Mouse (Mus musculus): ENCODE data around the gene Sh3rf3. TPM values are rescaled to one million over a fixed set of nuclear protein-coding genes. Genes with fewer than 3 reads are reported as not detected.

The Sh3rf3 gene
- polyA plus RNA-seq, 1 experiment: 0.95 TPM

- H3K27ac ChIP-seq (replicated peaks; ENCODE audit: low read depth, low read length): no peak overlapping the region
- H3K4me1 ChIP-seq (ENCODE audit: control insufficient read depth, insufficient read depth, insufficient read length, low read length): no peaks in the 10 kb centered on the region
- H3K4me3 ChIP-seq (ENCODE audit: insufficient read depth, low read depth, low read length): no peak overlapping the region
Observed at GRCm38 (mm10) chr10:58833741-58834178, 20.6 kb downstream of the Sh3rf3 start.

DNA sequence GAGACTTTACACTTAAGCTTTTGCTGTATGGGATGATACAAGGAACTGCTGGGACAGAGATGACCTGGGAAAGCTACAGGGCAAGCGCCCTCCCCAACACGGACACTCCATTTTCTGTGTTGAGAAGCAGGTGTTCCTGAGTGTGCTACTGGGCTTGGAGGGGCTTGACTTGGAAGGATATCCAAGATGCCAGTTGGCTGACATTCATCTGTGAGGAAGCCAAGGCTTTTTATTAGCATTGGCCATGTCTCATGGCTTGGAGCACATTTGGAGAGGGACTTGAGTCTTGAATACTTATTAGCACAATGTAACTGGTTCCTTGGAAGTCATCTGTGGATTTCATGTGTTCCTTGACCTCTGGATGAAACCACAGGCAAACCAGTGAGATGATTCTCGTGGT is 23.2 kb downstream of the Sh3rf3 start:
- H3K4me3 ChIP-seq (ENCODE audit: insufficient read depth, low read depth, low read length): no peak overlapping the region
- no peaks in the 10 kb centered on the region for H3K4me1 ChIP-seq (ENCODE audit: control insufficient read depth, insufficient read depth, insufficient read length, low read length)
- H3K27ac ChIP-seq (replicated peaks; ENCODE audit: low read depth, low read length): no peak overlapping the region

DNA sequence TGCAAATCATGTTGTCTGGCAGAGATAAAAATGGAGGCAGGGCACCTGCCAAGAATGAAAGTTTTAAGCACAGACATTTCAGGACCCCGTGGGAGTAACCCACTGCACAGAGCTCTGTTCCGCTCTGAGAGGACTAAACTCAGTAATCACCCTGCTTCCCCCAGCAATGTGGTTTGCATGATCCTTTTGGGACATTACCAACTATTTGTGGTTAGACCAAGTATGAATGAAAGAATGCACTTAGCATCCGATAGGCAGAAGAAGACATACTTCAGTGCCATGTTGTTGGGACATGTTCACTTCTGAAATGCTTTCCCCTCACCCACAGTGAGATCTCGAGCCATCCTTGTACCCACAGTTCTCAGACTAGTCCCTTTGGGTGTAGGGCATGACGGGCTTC is 24.3 kb downstream of the Sh3rf3 start:
- H3K27ac ChIP-seq (replicated peaks; ENCODE audit: low read depth, low read length): no peak overlapping the region
- H3K4me1 ChIP-seq (ENCODE audit: control insufficient read depth, insufficient read depth, insufficient read length, low read length): no peaks in the 10 kb centered on the region
- no peak overlapping the region for H3K4me3 ChIP-seq (ENCODE audit: insufficient read depth, low read depth, low read length)

DNA sequence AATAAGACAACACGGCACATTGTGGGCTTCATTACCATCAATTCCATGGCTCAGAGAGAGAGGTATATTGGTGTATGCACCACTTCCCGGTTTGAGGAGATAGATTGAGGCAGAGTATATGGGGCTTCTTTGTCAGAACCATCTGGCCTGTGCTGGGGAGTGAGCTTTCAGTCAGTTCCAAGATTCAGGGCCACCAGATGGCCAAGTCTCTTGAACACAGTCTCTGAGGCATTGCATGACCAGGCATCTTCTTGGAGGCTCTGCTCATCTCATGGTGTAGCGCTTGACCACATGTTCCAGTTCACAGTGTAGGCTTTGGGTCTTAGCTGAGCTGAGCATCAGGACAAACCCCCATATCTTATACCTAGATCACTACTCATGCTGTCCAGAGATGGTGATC is 28.8 kb downstream of the Sh3rf3 start:
- Histone ChIP-seq H3K4me1 (ENCODE audit: control insufficient read depth, insufficient read depth, insufficient read length, low read length) (no peaks in the 10 kb centered on the region), H3K27ac (replicated peaks; ENCODE audit: low read depth, low read length) (no peak overlapping the region), H3K4me3 (ENCODE audit: insufficient read depth, low read depth, low read length) (no peak overlapping the region)

DNA sequence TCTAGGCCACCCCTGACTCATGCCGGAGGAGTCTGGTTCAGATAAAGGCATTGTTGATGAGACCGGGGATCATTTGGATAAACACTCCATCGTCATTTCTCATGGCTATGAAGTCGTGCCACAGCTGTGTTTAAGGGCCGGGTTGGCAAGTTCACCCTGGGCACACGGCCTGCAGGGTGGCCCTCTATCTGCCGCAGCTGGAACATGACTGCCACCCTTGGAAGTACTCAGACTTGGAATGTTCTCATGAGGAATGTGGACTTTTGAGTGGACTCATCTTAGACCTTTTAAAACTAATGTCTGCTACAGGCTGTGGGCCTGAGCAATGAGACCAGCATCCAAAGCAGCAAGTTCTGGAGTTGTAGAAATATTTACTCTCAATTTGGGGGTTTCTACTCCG is 29.9 kb downstream of the Sh3rf3 start:
- no peak overlapping the region for H3K27ac ChIP-seq (replicated peaks; ENCODE audit: low read depth, low read length)

DNA sequence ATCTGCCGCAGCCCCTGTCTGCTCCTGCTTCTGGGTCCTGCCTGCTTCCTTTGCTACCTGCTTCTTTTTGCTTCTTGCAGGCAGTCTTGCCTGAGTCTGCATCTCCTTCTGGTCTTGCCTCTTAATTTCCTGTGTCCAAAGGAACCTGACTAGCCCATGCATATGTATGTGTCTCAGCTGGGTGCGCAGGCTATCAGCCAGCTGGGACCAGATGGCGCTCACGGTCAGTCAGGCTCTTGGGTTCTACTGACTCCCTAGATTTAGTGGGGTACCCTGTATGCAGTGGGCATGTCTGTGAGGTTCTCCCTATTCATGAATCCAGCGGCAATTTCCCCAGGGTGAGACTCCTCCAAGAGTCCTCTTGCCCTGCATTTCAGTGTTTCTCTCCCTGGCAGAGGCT is 35.0 kb downstream of the Sh3rf3 start:
- Histone ChIP-seq H3K4me3 (ENCODE audit: insufficient read depth, low read depth, low read length) (no peak overlapping the region), H3K27ac (replicated peaks; ENCODE audit: low read depth, low read length) (no peak overlapping the region)

More for the DNA sequence above, 29.9 kb downstream of the Sh3rf3 start:
- Histone ChIP-seq H3K4me1 (ENCODE audit: control insufficient read depth, insufficient read depth, insufficient read length, low read length) (no peaks in the 10 kb centered on the region), H3K4me3 (ENCODE audit: insufficient read depth, low read depth, low read length) (no peak overlapping the region)

DNA sequence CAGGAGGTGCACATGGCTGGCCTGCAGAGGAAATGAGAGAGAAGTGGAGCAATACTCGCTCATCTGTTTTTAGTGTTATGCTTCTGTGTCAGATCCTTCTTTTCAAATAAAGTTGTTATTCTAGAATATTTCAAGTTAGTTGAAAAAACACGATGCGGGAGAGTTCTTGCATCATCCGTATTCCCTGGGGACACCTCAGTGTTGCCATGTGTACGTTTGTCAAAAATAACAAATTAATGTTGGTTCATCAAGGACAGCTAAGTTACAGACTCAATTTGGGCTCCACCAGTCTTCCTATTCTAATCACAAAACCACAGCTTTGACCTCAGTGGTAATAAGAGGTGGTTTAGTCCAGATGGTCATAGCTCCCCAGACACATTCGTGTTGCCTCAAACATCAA is 35.4 kb downstream of the Sh3rf3 start:
- Histone ChIP-seq H3K4me3 (ENCODE audit: insufficient read depth, low read depth, low read length) (no peak overlapping the region), H3K27ac (replicated peaks; ENCODE audit: low read depth, low read length) (no peak overlapping the region), H3K4me1 (ENCODE audit: control insufficient read depth, insufficient read depth, insufficient read length, low read length) (no peaks in the 10 kb centered on the region)

More for the DNA sequence above, 35.0 kb downstream of the Sh3rf3 start:
- H3K4me1 ChIP-seq (ENCODE audit: control insufficient read depth, insufficient read depth, insufficient read length, low read length): no peaks in the 10 kb centered on the region

DNA sequence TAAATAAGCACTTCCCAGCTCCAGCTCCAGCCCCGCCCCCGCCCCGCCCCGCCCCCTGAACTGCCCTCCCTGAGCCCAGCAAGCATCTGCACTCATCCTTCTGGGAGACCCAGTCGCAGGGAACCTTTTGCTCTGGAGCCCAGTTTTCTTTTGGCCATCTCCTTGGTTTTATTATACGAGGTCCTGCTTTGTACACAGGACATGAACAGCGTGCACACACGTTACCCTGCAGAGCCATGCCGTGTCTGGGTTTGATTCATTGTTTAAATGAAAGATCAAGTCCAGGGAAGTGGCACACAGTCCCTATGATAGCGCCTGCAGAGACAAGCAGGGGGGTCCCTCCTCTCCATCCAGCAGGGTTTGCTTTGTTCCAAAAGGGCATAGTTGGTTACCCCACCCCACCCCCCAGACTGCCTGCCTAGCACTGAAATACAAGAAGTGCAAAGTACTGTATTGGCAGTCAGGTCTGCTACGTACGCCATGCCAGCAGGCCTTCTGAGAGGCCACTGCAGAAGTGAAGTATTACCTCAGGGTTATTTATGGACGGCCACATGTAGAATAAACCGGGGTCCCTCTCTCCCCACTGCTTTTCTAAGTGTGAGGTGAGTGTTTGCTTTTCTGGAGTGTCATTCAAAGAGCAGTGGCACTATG is 41.5 kb downstream of the Sh3rf3 start:
- Histone ChIP-seq H3K27ac (replicated peaks; ENCODE audit: low read depth, low read length) (no peak overlapping the region), H3K4me3 (ENCODE audit: insufficient read depth, low read depth, low read length) (no peak overlapping the region), H3K4me1 (ENCODE audit: control insufficient read depth, insufficient read depth, insufficient read length, low read length) (no peaks in the 10 kb centered on the region)

DNA sequence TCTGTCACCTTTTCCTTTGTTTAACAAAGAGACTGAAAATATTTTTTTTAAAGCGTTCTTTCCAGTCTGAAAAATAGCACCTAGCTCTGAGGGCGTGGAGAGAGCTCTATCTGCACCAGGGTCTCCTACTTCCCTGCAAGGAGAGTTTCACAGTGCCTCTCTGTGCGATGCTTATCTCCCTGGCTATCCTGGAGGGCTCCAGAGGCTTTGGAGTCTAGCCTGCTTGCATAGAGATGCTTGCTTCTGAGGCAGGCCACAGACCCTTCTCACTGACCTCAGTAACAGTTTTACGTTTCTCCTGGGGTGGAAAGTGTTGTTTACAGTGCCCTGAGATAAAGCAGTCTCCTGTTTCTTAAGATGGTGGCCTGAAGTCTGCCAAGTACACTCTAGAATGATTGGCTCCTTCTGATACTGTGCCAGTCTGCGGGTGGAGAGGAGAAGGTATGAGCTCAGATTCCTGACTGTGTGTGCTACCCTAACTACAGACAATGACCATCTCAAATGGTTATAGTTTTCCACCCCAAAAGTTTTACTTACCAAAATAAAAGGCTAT is 42.1 kb downstream of the Sh3rf3 start:
- no peak overlapping the region for H3K27ac ChIP-seq (replicated peaks; ENCODE audit: low read depth, low read length)
- no peaks in the 10 kb centered on the region for H3K4me1 ChIP-seq (ENCODE audit: control insufficient read depth, insufficient read depth, insufficient read length, low read length)
- H3K4me3 ChIP-seq (ENCODE audit: insufficient read depth, low read depth, low read length): no peak overlapping the region

DNA sequence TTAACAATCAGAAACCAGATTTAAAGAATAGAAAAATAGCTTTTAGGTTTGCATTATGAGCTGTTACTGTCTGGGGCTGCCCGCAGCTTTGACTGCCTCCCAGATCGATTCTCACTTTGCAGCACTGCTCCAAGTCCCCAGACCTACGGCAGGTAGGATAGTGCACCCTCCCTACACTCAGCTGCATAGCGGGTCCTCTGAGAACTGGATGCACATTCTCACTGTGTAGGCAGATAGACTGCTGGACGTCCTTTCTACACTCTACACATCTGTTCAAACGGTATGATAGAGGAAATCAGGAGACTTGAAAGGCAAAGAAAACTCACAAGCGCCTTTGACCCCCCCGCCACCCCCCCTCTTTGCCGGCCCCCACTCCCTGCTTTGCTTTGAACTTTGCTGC is 42.7 kb downstream of the Sh3rf3 start:
- Histone ChIP-seq H3K4me1 (ENCODE audit: control insufficient read depth, insufficient read depth, insufficient read length, low read length) (no peaks in the 10 kb centered on the region), H3K4me3 (ENCODE audit: insufficient read depth, low read depth, low read length) (no peak overlapping the region), H3K27ac (replicated peaks; ENCODE audit: low read depth, low read length) (no peak overlapping the region)

- Histone ChIP-seq H3K4me1 (ENCODE audit: control insufficient read depth, insufficient read depth, insufficient read length, low read length) (no peaks in the 10 kb centered on the region), H3K4me3 (ENCODE audit: insufficient read depth, low read depth, low read length) (no peak overlapping the region), H3K27ac (replicated peaks; ENCODE audit: low read depth, low read length) (no peak overlapping the region)
Observed at GRCm38 (mm10) chr10:58856742-58857141, 43.6 kb downstream of the Sh3rf3 start.

DNA sequence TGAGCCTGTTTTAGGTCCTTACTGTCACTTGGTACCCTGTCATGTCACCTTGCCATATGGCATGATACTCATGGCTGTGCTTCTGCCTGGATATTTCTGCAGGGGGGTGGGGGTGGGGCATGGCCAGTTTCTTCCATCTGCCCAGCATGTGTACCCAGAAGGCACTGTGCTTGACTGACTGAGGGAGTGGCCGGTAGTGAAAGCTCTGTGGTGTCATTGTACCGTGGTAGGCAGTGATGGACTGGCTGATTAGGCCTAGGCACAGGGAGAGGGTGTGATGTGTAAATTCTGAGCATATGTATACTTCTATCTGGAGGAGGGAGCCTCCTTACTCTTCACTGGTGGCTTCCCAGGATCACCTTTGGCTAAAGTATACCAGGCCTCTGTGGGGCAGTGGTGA is 51.6 kb downstream of the Sh3rf3 start:
- H3K4me1 ChIP-seq (ENCODE audit: control insufficient read depth, insufficient read depth, insufficient read length, low read length): no peaks in the 10 kb centered on the region
- no peak overlapping the region for H3K4me3 ChIP-seq (ENCODE audit: insufficient read depth, low read depth, low read length)
- no peak overlapping the region for H3K27ac ChIP-seq (replicated peaks; ENCODE audit: low read depth, low read length)

DNA sequence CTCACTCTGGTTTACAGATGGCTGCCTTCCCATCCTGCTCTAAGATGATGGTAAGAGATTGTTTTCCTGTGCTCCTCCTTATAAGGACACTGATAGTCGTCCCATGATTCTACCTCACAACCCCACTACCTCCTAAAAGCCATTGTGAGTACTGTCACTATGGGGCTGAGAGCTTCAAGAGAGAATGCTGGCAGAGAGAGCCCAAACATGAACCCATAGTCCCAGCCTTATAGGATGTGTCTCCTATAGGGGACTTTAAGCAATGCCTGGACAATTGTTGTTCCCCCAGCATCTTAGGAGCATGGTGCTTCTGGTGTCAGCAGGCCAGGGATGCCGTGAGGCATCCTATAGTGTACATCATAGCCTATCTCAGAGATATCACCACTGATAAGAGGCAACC is 54.4 kb downstream of the Sh3rf3 start:
- no peaks in the 10 kb centered on the region for H3K4me1 ChIP-seq (ENCODE audit: control insufficient read depth, insufficient read depth, insufficient read length, low read length)
- no peak overlapping the region for H3K27ac ChIP-seq (replicated peaks; ENCODE audit: low read depth, low read length)
- H3K4me3 ChIP-seq (ENCODE audit: insufficient read depth, low read depth, low read length): no peak overlapping the region

DNA sequence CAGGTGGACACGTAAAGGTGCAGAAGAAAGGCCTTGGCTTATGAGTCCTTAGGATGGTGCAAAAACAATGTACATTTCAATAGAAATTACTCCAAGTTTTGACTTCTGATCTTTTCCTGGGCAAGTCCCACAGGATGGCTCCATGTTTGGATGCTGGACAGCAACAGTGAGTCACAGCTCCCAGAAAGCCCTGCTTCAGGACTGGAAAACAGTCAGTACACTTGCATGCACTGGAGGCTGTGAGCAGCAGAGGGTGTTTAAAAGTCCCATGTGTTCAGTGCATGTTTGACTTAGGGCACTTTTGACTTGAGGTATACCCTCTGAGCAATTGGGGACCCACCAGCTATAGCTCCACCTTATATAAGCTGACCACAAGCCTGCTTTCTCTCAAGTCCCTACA is 56.7 kb downstream of the Sh3rf3 start:
- Histone ChIP-seq H3K4me3 (ENCODE audit: insufficient read depth, low read depth, low read length) (no peak overlapping the region), H3K4me1 (ENCODE audit: control insufficient read depth, insufficient read depth, insufficient read length, low read length) (no peaks in the 10 kb centered on the region), H3K27ac (replicated peaks; ENCODE audit: low read depth, low read length) (no peak overlapping the region)

DNA sequence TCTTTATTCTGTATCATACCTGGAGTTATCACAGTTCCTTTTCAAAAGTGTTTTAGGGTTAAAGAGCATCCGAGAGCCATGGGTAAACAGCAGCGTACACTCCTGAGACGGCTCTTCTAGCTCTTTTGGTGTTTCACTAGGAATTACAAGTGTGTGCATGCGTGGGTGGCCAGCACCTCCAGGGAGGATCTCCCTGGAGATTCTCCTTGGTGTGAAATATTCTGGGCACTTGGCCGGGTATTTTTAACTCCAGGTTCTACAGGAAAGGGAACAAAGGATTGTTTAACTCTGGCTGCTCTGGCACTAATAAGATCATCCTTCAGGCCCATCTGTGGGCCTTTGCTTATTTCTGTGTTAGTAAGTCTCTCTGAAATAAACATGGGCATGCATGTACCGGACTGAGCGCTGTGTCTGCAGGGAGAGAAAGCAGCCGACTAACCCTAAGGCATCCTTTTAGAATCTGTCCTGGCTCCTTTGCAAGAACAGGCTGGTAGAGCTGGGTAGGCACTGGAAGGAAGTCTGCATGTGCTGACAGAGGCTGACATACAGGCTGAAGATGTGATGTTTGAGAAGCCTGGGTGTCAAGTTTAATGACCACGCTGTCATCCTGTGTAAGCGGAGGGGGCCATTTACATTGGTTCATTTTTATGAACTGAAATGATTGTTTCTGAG is 58.1 kb downstream of the Sh3rf3 start:
- Histone ChIP-seq H3K4me1 (ENCODE audit: control insufficient read depth, insufficient read depth, insufficient read length, low read length) (no peaks in the 10 kb centered on the region), H3K4me3 (ENCODE audit: insufficient read depth, low read depth, low read length) (no peak overlapping the region), H3K27ac (replicated peaks; ENCODE audit: low read depth, low read length) (no peak overlapping the region)

All from brown adipose tissue, adult 24 weeks (tissue).